Mouse (Mus musculus): Measurements from ENCODE around the gene Pfn4.
"Not testable (repeated sequence)": the region's sequence is repeated elsewhere in the genome, so short reads cannot be mapped to it uniquely, and the experiment has no call there.

The Pfn4 gene

DNA sequence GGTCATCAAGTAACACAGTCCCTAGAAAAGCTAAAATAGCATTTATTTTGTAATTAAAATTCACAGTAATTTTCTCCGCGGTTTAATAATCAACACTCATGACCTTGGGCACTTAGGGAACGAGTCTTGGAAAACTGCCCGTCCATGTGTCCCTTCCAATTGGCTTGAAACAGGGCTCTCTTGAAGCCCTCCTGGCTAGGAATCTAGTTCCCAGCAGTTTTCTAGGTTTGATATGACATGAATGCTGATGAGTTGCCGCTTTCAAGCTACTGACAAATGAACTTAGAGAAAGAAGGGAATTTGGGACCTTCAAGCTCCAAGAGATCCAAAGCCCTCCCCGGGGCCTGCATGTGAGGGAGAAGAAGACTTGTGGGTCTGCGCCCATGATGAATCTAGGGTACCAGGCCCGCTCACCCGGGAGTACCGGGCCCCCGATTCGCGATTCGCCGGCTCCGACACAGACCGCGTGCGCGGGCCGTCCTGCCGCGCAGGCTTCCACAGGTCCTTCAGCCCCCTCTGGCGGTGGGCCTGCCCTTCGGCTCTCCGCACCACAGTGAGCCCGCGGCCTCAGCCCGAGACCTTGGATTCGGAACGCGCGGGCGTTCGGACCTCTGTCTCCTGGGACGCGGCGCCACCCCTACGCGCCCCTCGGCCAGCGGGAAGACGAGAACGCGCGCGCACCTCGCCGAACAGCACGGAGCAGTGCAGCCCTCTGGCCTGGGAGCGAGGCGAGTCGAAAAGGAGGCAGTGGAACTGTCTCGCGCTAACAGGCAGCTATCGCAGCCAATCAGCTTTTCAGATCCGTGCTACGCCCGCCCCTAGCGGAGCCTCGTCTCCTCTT is at the start of gene Pfn4, which contains the start of gene Fam228b:
TSS of gene Pfn4 (plus strand) at position 531 of the 841 bp plus-strand sequence.
TSS of gene Fam228b (minus strand) at position 776 of the 841 bp plus-strand sequence.
- DNase-seq (ENCODE audit: inconsistent ontology term), result peak; percentile 97

DNA sequence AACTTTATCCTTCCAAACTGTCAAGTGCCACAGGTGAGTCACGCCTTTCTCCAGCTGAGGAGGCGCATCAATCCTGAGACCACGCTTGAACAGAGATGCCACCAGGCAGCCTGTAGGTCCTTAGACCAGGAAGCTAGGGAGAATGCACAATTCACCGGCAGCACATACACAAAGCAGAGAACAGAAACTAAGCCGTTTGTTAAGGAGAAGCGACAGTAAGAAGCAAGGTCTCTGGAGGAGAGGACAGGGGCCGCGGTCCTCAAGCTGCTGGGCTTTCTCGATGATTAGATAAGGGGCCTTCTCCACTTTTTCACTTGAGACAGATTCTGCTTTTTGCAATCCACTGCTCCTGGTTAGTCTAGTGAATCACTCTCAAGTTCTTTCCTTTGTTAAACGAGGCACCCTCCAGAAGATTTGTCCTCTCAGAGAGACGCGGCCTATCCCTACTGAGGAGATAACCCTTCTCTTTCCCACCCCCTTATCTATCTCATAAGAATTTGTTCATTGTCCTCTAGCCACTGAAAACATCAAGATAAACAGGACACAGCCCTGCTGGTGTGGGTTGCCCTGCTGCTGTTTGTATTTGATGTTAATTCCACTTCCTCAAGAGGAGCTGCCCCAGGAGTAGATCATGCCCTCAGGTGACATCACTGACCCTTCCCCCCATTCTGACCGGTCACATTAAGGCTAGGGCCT is 49.6 kb upstream of the Pfn4 start:
- no peak for DNase-seq (ENCODE audit: inconsistent ontology term)

DNA sequence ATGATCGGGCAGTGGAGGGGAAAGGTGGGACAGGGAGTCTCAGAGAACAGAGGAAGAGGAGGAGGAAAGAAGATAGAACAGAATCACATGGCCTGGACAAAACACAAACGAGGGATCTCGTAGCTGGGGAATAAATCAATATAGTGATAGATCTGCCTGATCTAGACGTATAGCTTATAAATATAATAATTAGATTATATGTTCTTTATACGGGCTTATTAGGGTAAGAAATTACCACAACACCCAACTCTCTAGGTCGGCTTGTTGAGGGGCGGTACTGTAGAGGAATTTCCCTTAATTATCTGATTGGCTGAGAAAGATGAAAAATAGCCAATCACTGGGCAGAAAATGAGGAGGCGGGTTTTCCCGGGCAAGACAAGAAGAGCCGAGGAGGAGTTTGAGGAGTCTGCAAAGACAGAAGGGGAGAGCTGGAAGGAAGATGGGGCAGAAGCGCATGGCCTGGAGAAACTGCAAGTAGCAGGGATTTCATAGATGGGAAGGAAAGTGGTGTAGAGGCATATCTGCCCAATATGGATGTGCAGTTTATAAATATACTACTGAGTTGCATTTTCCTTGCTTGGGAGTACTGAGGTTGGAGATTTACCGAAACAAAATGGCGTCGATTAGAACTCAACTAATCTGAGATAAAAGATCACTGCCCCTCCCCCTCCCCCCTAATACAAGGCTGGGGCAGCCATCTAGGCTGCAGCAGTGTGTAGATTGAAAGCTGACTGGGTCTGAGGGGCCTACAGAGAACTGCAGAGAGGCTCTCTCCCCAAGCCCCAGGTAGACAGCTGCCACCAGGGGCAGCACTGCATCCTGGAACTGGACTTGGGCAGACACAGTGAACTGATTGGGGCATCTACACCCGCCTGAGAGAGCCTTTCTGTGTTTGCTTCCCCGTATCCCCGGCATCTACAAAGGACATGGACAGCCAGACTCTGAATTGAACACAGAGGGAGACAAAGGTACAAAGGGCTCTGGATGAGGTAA is 48.8 kb upstream of the Pfn4 start:
- DNase-seq (ENCODE audit: inconsistent ontology term), result no peak

GRCm38 (mm10) chr12:4729165-4729564 is 39.7 kb upstream of the Pfn4 start:
- DNase-seq (ENCODE audit: inconsistent ontology term), result no peak

DNA sequence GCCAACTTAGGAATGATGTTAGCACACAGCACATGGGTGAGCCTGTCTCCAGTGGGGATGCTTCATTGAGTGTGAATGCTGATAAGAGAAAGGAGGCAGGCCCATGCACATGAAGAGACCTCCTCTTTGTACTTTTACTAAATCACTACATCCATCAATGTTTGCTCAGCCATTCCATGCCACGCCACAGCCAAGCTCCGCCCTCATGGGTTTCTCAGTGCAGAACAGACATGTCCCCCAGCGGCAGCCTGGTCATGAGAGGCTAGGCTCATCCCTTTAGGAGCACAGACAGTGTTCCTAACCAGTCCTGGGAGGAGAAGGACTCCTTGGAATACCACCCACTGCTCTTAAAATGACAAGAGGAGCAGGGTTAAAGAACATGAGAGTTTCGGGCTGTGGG is 37.2 kb upstream of the Pfn4 start:
- no peak for DNase-seq (ENCODE audit: inconsistent ontology term)

- DNase-seq (ENCODE audit: inconsistent ontology term), result no peak
Measured at GRCm38 (mm10) chr12:4732332-4732731, 36.5 kb upstream of the Pfn4 start.

DNA sequence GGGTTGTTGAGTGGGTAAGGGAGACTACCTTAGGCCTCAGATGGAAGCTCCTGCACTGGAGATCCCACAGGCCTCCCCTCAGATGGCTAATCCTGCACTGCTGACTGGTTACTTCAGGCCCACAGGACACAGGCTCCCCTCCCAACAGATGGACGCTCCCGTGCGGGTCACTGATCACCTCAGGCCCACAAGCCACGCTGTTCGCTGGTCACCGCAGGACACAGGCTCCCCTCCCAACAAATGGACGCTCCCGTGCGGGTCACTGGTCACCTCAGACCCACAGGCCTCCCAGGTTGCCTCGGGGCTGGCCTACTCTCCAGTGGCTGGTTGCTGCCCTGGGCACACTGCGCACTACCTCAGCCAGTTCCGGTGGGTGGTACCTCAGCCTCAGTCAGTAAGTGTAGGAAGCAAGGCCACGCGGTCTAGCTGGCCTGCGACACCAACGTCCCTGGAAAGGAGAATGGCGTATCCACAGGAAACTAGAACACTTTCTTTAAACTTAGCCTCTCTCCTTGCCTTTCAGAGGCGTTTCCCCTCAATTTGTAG is 30.7 kb upstream of the Pfn4 start, which contains the start of gene Fam228a:
TSS of gene Fam228a (minus strand) at position 400 of the 546 bp plus-strand sequence.
- DNase-seq (ENCODE audit: inconsistent ontology term), result no peak

DNA sequence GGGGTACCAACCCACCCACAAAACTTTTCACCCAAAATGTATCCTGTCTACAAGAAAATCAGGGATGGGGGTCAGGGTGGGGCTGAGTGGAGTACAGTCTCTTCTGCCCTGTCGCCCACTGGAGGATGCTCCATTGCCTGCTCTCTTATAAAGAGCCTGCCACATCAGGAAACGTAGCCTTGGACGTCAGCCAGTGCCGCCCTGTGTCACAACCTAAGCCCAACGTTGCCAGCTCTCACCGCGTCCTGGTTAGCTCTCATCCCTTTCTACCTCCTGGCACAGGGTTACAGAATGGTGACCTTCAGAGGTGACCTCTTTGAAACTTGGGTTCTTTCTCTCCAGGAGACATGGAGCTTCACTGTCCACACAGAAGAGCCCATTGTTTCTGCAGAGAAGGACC is 28.0 kb upstream of the Pfn4 start:
- peak; percentile 2 for DNase-seq (ENCODE audit: inconsistent ontology term)

DNA sequence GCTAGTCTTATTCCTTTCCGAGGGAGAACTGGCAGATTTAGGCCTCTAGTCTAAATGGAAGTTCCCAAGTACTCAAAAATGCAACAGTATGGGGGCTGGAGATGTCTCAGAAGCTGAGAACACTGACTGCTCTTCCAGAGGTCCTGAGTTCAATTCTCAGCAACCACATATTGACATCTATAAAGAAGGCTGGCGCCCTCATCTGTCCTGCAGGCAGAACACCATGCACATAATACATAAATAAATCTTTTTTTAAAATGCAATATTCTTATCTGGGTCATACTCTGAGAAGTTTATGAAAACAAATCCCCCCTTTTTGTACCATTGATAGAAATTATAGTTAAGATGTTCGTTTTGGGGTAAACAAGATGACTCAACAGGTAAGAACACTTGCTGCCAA is 26.6 kb upstream of the Pfn4 start:
- DNase-seq (ENCODE audit: inconsistent ontology term), result no peak

GRCm38 (mm10) chr12:4744486-4744885 is 24.3 kb upstream of the Pfn4 start:
- no peak for DNase-seq (ENCODE audit: inconsistent ontology term)

DNA sequence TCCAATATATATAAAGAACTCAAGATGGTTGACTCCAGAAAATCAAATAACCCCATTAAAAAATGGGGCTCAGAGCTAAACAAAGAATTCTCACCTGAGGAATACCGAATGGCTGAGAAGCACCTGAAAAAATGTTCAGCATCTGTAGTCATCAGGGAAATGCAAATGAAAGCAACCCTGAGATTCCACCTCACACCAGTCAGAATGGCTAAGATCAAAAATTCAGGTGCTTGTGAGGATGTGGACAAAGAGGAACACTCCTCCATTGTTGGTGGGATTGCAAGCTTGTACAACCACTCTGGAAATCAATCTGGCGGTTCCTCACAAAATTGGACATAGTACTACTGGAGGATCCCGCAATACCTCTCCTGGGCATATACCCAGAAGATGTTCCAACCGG is 14.4 kb upstream of the Pfn4 start:
- DNase-seq (ENCODE audit: inconsistent ontology term), result peak; percentile 96

DNA sequence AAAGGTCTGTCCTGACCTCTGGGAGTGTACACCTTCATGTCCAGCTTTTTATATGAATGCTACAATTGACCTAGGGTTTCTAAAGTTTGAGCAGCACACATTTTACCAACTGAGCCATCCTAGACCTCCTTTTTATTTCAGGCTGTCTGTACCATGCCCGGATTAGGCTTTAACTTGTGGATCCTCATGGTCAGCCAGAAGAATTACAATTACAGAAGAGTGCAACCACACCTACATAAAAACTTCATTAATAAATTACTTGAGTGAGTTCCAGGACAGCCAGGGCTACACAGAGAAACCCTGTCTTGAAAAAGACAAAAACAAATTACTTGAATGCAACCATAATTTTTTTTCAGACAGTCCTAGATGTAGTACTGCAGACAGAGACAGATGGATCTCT is 11.8 kb upstream of the Pfn4 start:
- DNase-seq (ENCODE audit: inconsistent ontology term), result no peak

GRCm38 (mm10) chr12:4769333-4769723 is 506 bp downstream of the Pfn4 start:
- DNase-seq (ENCODE audit: inconsistent ontology term), result no peak

GRCm38 (mm10) chr12:4774895-4775587 is 6.2 kb downstream of the Pfn4 start:
- no peak for DNase-seq (ENCODE audit: inconsistent ontology term)

DNA sequence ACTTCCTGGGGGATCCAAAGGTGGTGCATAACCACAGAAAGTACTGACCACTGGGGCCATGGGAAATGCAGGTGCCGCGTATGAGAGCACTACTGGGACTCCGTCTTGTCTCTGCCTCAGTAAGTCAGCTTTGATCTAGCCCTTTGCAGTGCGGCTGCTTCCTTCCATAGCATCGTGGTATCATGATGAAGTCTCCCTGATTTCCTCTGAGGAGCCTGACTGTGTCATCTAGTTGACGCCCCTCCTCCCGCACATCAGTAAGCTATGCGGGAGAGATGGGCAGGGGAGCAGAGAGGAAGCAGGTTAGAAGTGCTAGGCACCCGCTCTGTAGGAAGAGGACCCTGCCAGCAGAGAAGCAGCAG is 6.7 kb downstream of the Pfn4 start:
- no peak for DNase-seq (ENCODE audit: inconsistent ontology term)

DNA sequence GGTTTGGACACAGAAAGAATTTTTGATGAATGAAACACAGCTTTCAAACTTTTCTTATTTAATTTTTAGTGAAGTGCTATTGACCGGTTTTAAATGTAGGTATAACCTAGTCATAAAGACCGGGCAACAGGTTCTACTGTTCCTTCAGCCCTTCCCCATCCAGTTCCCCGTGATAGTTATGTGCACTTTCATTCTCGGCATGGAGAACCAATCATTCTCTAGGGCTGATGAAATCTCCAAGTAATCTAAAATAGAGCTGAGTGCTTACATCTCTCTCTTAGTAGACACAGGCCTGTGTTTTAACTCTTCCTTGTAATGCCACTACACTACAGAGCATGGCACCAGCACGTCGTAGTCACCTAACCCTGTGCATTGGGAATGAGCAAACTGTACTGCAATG is 8.9 kb downstream of the Pfn4 start:
- DNase-seq (ENCODE audit: inconsistent ontology term), result no peak

DNA sequence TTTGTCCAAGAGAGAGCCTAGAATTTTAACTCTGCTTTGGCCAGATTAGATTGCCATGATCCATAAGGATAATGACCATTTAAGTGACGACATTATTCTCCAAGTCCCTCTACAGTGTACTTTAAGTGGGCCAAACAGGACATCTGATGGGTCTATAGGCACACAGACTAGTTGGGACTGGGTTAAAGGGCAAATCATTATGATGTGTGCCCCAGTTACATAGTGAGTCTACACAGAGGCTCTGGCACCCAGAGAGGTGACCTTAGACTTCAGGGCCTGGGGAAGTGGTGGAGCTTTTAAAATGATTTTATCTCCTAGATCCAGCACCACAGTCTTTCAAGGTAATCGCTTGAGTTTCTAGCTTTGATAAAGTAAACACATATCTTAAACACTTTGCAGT is 11.4 kb downstream of the Pfn4 start:
- DNase-seq (ENCODE audit: inconsistent ontology term), result no peak

DNA sequence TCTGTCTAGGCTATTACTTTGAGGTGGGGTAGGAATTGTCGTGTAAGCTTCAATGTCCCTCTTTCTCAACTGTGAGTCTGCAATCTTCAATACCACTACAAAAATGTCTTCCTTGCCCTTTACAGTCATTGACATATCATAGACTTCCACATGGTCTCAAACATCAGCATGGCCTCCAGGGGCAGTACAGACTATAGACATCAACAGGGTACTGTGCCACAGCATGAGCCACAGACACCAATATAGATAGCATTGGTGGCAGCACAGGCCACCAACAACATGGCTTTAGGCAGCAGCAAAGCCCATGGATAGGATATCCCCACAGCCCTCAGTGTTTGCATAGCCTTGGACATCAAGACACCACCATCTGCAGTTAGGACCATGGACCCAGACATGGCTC is 12.4 kb downstream of the Pfn4 start:
- no peak for DNase-seq (ENCODE audit: inconsistent ontology term)

GRCm38 (mm10) chr12:4781725-4782404 is 13.0 kb downstream of the Pfn4 start:
- not testable (repeated sequence) for DNase-seq (ENCODE audit: inconsistent ontology term)

GRCm38 (mm10) chr12:4783598-4783997 is 14.8 kb downstream of the Pfn4 start:
- DNase-seq (ENCODE audit: inconsistent ontology term), result no peak

Data from Muller cell, postnatal 12 days (primary cell).